Mouse (Mus musculus): ENCODE results near the gene Pigp. TPM values are rescaled to one million over a fixed set of nuclear protein-coding genes. Genes with fewer than 3 reads are reported as not detected.

The Pigp gene
- polyA plus RNA-seq, 1 experiment from 2014 or later, result 74.0 TPM

- H3K36me3 ChIP-seq (ENCODE audit: insufficient read depth), result no peaks in the 10 kb centered on the region
- no peak for DNase-seq
- H3K27ac ChIP-seq (ENCODE audit: low read depth), result no peak overlapping the region
- no peak for ATAC-seq (ENCODE audit: insufficient read depth)
- TF ChIP-seq CTCF (IDR thresholded peaks at IDR 0.05; ENCODE audit: low read depth), result no peak
- H3K4me2 ChIP-seq, result no peak overlapping the region
- no peak overlapping the region for H3K9ac ChIP-seq
- H3K4me1 ChIP-seq (ENCODE audit: insufficient read depth), result no peaks in the 10 kb centered on the region
- H3K9me3 ChIP-seq (ENCODE audit: low read depth, low read length), result no peaks in the 10 kb centered on the region
- WGBS, result 84% methylated on average over 4 of the region's 4 CpGs
- no peaks in the 10 kb centered on the region for H3K27me3 ChIP-seq (ENCODE audit: insufficient read depth, low read length)
- no peak overlapping the region for H3K4me3 ChIP-seq (ENCODE audit: low read depth, low read length)
Observed at GRCm38 (mm10) chr16:94309025-94309424, 62.6 kb downstream of the Pigp start.

Other genes with a start within 250 kb of the Pigp start
- gene Hlcs, start 58.3 kb downstream of the Pigp start, polyA plus RNA-seq (2014; fragmentation: Nextera tagmentation; extraction: Ambion mirVana), result 8.0 and 8.8 TPM in 2 replicates
- gene Ripply3, start 43.4 kb downstream of the Pigp start, polyA plus RNA-seq (2014; fragmentation: Nextera tagmentation; extraction: Ambion mirVana), result 22.7 and 23.9 TPM in 2 replicates
- gene Ttc3, start 1.2 kb downstream of the Pigp start, polyA plus RNA-seq (2014; fragmentation: Nextera tagmentation; extraction: Ambion mirVana), result 204 and 215 TPM in 2 replicates
- 54.9 and 63.7 TPM in 2 replicates for gene Vps26c, start 155.0 kb upstream of the Pigp start, polyA plus RNA-seq (2014; fragmentation: Nextera tagmentation; extraction: Ambion mirVana)
- gene Dyrk1a, start 198.2 kb upstream of the Pigp start, polyA plus RNA-seq (2014; fragmentation: Nextera tagmentation; extraction: Ambion mirVana), result 11.2 and 11.8 TPM in 2 replicates

Data from lung, embryonic 14.5 days (tissue).